Mouse (Mus musculus) intestine, embryonic 16.5 days (tissue): ENCODE data around the gene Zdhhc12. TPM values are rescaled to one million over a fixed set of nuclear protein-coding genes. Genes with fewer than 3 reads are reported as not detected.
"Not testable (repeated sequence)": the region's sequence is repeated elsewhere in the genome, so short reads cannot be mapped to it uniquely, and the experiment has no call there.

ENCODE experiments used
- ATAC-seq: fragments of 200-750 bp; cut with Nextera tagmentation; 2 replicates; pipeline ENCODE4 v1.8.0; 2017; ENCODE audit warnings: moderate TSS enrichment, moderate library complexity
- H3K27ac ChIP-seq: fragments of 300-500 bp; sonication (generic); 2 replicates; pipeline ENCODE4 v1.5.1; 2014; ENCODE audit warnings: mild to moderate bottlenecking, low read length
- H3K27me3 ChIP-seq: fragments of 300-500 bp; sonication (generic); replicated peaks from 2 replicates; pipeline ENCODE4 v1.6.1; 2014; ENCODE audit warnings: low read length, control low read depth, mixed read lengths; ENCODE audit not compliant: control insufficient read depth, insufficient read depth
- H3K36me3 ChIP-seq: fragments of 300-500 bp; sonication (generic); 2 replicates; pipeline ENCODE4 v1.6.1; 2014; ENCODE audit warnings: low read length, control low read depth; ENCODE audit not compliant: control insufficient read depth, insufficient read depth
- H3K4me1 ChIP-seq: fragments of 300-500 bp; sonication (generic); 2 replicates; pipeline ENCODE4 v1.6.1; 2014; ENCODE audit warnings: low read length, control low read depth, mixed read lengths; ENCODE audit not compliant: control insufficient read depth, insufficient read depth
- H3K4me2 ChIP-seq: fragments of 300-500 bp; sonication (generic); 2 replicates; pipeline ENCODE4 v1.6.1; 2014; ENCODE audit warnings: low read depth, low read length, control low read depth
- H3K4me3 ChIP-seq: fragments of 300-500 bp; sonication (generic); 2 replicates; pipeline ENCODE4 v1.5.1; 2014; ENCODE audit warnings: mild to moderate bottlenecking, low read length
- H3K9ac ChIP-seq: fragments of 300-500 bp; sonication (generic); 2 replicates; pipeline ENCODE4 v1.6.1; 2014; ENCODE audit warnings: low read depth, low read length
- H3K9me3 ChIP-seq: fragments of 300-500 bp; sonication (generic); 2 replicates; pipeline ENCODE4 v1.6.1; 2016; ENCODE audit warnings: low read length, control low read depth; ENCODE audit not compliant: control insufficient read depth
- WGBS: fragments of 180-500 bp; shearing (Covaris S2); extraction: QIAGEN DNeasy Blood & Tissue Kit; methylation state at CpG from one replicate; pipeline ENCODE4 v1.1.7; 2014; 5-methylcytosine and 5-hydroxymethylcytosine counted together
- polyA plus RNA-seq: library from polyadenylated mRNA; unstranded; fragments of >200 nt; fragmentation: Nextera tagmentation; extraction: Ambion mirVana; gene quantifications from 2 replicates; pipeline ENCODE4 v1.2.1, GENCODE M21; 2015

The Zdhhc12 gene
- polyA plus RNA-seq: 79.0 and 86.2 TPM in 2 replicates

- Histone ChIP-seq H3K9me3 (no peaks in the 10 kb centered on the region), H3K36me3 (no peaks in the 10 kb centered on the region), H3K27ac (peak within 1 kb of the TSS; percentile 84), H3K27me3 (no peaks in the 10 kb centered on the region), H3K4me1 (peaks cover 17% of the 10 kb centered on the region), H3K9ac (peak within 1 kb of the TSS; percentile 77), H3K4me3 (peak within 1 kb of the TSS; percentile 76), H3K4me2 (peak within 1 kb of the TSS; percentile 89)
- peak; percentile 98 for ATAC-seq
- WGBS: under 1% methylated on average over 51 of the region's 51 CpGs
Measured at GRCm38 (mm10) chr2:30093471-30094207, at the start of gene Zdhhc12. Gene Zdhhc12 (minus strand): TSS chr2:30093648.

GRCm38 (mm10) chr2:30140021-30140420, 46.6 kb upstream of the Zdhhc12 start:
- WGBS: 90% methylated on average over 4 of the region's 4 CpGs
- H3K27ac ChIP-seq: not testable (repeated sequence)

GRCm38 (mm10) chr2:30136458-30136857, 43.0 kb upstream of the Zdhhc12 start:
- Histone ChIP-seq H3K36me3 (peaks cover 5% of the 10 kb centered on the region; the same call in 1 of the 2 replicates), H3K4me1 (peaks cover 30% of the 10 kb centered on the region), H3K9ac (no peak overlapping the region), H3K27me3 (no peaks in the 10 kb centered on the region), H3K9me3 (no peaks in the 10 kb centered on the region), H3K4me3 (no peak overlapping the region), H3K27ac (no peak overlapping the region), H3K4me2 (no peak overlapping the region)
- ATAC-seq: no peak
- 77% methylated on average over 10 of the region's 10 CpGs for WGBS

More at GRCm38 (mm10) chr2:30140021-30140420, 46.6 kb upstream of the Zdhhc12 start:
- H3K36me3 ChIP-seq, H3K9me3 ChIP-seq, H3K9ac ChIP-seq, H3K4me3 ChIP-seq, ATAC-seq, H3K4me2 ChIP-seq, H3K27me3 ChIP-seq: not testable (repeated sequence)
- H3K4me1 ChIP-seq: peaks cover 14% of the 10 kb centered on the region

- Histone ChIP-seq H3K36me3 (0 out of 2 replicates have a peak, but pooled peaks cover 5% of the 10 kb centered on the region), H3K27me3 (no peaks in the 10 kb centered on the region), H3K4me3 (peak overlapping the region; percentile 97), H3K27ac (peak overlapping the region; percentile 96), H3K4me1 (peaks cover 30% of the 10 kb centered on the region), H3K9ac (peak overlapping the region; percentile 91), H3K4me2 (peak overlapping the region; percentile 90), H3K9me3 (no peaks in the 10 kb centered on the region)
- 48% methylated on average over 10 of the region's 10 CpGs for WGBS
- no peak for ATAC-seq
Measured at GRCm38 (mm10) chr2:30134928-30135620, 41.6 kb upstream of the Zdhhc12 start.

GRCm38 (mm10) chr2:30134378-30134711, 40.9 kb upstream of the Zdhhc12 start:
- Histone ChIP-seq H3K36me3 (0 out of 2 replicates have a peak, but pooled peaks cover 5% of the 10 kb centered on the region), H3K4me3 (peak overlapping the region; percentile 97), H3K4me1 (peaks cover 30% of the 10 kb centered on the region), H3K9ac (peak overlapping the region; percentile 91), H3K9me3 (no peaks in the 10 kb centered on the region), H3K27me3 (no peaks in the 10 kb centered on the region), H3K27ac (peak overlapping the region; percentile 96), H3K4me2 (peak overlapping the region; percentile 90)
- ATAC-seq: no peak
- WGBS: 19% methylated on average over 6 of the region's 6 CpGs

- no peaks in the 10 kb centered on the region for H3K27me3 ChIP-seq
- peak within 1 kb of the TSS; percentile 96 for H3K27ac ChIP-seq
- H3K9ac ChIP-seq: peak within 1 kb of the TSS; percentile 91
- H3K36me3 ChIP-seq: 0 out of 2 replicates have a peak, but pooled peaks cover 5% of the 10 kb centered on the region
- H3K9me3 ChIP-seq: no peaks in the 10 kb centered on the region
- peak within 1 kb of the TSS; percentile 90 for H3K4me2 ChIP-seq
- H3K4me3 ChIP-seq: peak within 1 kb of the TSS; percentile 97
- WGBS: under 1% methylated on average over 46 of the region's 46 CpGs
- H3K4me1 ChIP-seq: peaks cover 30% of the 10 kb centered on the region
- peak; percentile 95 for ATAC-seq
Measured at GRCm38 (mm10) chr2:30133613-30134377, 40.3 kb upstream of the Zdhhc12 start, which contains the start of gene Tbc1d13. Gene Tbc1d13 (plus strand): TSS chr2:30133746.

GRCm38 (mm10) chr2:30132801-30133612, 39.6 kb upstream of the Zdhhc12 start:
- peak overlapping the region; percentile 97 for H3K4me3 ChIP-seq
- H3K36me3 ChIP-seq: 0 out of 2 replicates have a peak, but pooled peaks cover 5% of the 10 kb centered on the region
- peak overlapping the region; percentile 96 for H3K27ac ChIP-seq
- no peaks in the 10 kb centered on the region for H3K9me3 ChIP-seq
- H3K4me2 ChIP-seq: peak overlapping the region; percentile 90
- peak overlapping the region; percentile 91 for H3K9ac ChIP-seq
- WGBS: 12% methylated on average over 16 of the region's 16 CpGs
- H3K27me3 ChIP-seq: no peaks in the 10 kb centered on the region
- H3K4me1 ChIP-seq: peaks cover 30% of the 10 kb centered on the region
- peak; percentile 72 for ATAC-seq

GRCm38 (mm10) chr2:30131240-30131639, 37.8 kb upstream of the Zdhhc12 start:
- 56% methylated on average over 5 of the region's 5 CpGs for WGBS
- H3K27ac ChIP-seq, H3K9me3 ChIP-seq, H3K4me3 ChIP-seq, ATAC-seq, H3K27me3 ChIP-seq, H3K36me3 ChIP-seq, H3K9ac ChIP-seq, H3K4me2 ChIP-seq: not testable (repeated sequence)
- peaks cover 22% of the 10 kb centered on the region for H3K4me1 ChIP-seq
